Mouse (Mus musculus): ENCODE data around the gene Nle1.

The Nle1 gene

DNA sequence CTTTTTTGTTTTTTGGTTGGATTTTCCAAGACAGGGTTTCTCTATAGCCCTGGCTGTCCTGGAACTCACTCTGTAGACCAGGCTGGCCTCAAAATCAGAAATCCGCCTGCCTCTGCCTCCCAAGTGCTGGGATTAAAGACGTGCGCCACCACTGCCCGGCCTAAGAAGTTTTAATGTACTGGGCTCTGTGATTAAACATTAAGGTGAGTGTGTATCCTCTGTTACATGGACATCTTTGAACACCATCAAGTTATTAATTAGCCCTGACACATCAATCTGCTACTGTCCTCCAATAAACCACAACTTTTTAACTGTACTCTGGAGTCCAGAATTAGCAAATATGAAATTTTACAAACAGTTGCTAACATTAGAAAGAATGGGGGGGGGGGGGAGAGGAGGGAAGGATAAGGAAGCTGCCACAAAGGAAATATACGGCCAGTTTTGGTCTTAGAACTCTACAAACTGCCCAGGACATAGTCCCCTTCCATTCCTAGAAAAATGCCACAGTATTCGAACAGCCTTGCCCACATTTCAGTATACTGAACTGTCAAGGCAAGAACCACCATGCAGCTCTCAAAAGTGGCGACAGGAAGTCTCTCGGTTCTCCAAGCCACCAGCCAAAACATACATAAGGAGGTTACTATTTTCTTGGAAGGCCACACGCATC, 38.6 kb downstream of the Nle1 start:
- DNase-seq (ENCODE audit: low read depth, low spot score) = no peak

GRCm38 (mm10) chr11:82867956-82868355, 40.3 kb downstream of the Nle1 start:
- no peak for DNase-seq (ENCODE audit: low read depth, low spot score)

- DNase-seq (ENCODE audit: low read depth, low spot score) = no peak
Observed at GRCm38 (mm10) chr11:82866850-82867564, 41.2 kb downstream of the Nle1 start.

- no peak for DNase-seq (ENCODE audit: low read depth, low spot score)
Observed at GRCm38 (mm10) chr11:82865957-82866356, 42.3 kb downstream of the Nle1 start.

GRCm38 (mm10) chr11:82863488-82863931, 44.7 kb downstream of the Nle1 start:
- DNase-seq (ENCODE audit: low read depth, low spot score) = no peak

DNA sequence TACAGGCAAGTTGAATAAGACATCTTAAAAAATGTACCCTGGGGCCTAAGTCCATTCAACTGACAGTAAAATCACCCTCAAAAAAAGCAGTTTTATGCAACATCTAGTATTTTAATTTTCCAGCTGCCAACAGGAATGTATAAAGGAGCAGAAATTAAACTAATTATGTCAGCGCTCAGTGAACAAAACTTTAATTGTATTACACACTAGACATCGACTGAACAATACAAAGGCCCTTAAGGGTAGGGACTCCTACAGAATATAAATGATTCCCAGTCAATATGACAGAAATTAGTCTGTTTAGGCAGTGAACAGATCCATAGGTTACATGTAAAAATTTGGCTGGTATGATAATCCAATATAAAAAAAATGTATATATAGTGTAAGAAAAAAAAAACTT, 45.2 kb downstream of the Nle1 start:
- DNase-seq (ENCODE audit: low read depth, low spot score) = no peak

DNA sequence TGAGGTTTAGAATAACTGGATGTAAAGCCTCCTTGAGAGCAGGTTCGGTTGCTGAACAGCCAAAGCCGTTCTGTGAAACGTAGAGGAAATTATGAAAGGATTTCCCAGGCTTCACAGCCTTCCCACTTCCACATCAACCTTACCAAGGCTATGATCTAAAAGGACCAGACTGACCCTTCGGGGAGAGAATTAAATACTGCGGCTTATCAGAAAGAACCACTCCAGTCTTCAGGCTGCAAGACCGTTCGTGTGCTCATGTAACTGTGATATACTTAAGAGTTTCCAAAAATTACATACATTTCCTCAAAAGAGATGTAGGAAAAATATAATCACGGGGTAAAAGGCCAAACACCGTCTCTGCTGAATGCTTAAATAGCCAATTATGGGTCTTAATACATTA, 45.6 kb downstream of the Nle1 start:
- no peak for DNase-seq (ENCODE audit: low read depth, low spot score)

DNA sequence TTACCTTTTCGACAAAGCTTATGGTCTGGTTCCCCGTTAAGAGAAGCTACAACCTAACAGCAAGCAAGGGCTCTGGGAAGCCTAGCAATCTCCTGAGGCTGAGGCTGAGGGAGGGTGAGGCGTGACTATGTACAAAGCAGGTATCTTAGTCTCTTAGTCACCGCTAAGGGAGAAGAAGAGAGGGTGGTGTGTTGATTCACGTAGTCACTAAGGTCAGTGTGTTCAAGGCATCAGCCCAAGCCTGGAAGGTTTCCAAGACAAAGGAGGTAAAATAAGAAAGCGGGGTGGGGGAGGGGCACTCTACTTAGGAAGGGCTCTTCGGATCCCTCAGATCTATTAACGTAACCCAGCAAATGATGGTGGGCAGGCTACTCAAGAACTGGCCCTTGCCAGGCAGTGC, 46.7 kb downstream of the Nle1 start:
- DNase-seq (ENCODE audit: low read depth, low spot score) = no peak

DNA sequence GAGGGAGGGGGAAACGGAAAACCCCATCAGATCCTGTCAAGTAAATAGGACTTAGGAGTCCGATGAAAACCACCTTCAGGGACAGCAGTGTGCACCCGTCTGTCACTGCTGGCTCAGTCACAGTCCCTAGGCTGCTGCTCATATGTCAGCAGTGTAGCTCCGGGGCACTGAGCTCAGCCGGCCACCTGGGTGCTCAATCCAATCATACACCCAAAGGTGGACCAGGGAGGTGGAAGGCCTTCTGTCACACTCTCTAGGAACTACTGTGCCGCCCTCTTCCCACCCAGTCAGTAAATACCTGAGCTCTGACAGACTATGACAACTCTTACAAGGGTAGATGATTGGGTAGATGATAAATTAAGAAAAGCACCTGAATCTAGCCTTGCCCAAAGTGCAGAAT, 47.5 kb downstream of the Nle1 start:
- DNase-seq (ENCODE audit: low read depth, low spot score) = no peak

DNA sequence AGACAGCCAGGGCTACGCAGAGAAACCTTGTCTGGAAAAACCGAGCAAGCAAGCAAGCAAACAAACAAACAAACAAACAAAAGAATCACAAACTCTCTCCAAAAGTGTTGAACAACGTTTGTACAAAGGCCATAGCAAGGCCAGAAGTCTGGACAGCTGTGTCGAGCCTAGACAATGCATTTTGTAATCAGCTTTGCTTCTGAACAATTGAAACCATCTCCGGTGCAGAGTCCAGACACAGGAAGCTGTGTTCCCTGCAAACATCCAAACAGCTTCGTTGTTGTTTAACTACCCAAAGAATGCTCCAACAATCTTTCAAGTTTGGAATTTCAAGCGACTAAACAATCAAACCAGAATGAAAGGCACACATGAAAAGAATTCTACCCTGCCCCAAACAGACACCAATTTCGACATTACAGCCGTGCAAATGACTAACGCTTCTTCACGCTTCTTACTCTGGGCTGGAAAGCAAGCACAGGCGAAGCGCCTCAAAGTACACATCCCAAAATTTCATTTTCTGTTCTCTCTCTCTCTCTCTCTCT, 50.8 kb downstream of the Nle1 start:
- no peak for DNase-seq (ENCODE audit: low read depth, low spot score)

GRCm38 (mm10) chr11:82856032-82856431, 52.2 kb downstream of the Nle1 start:
- no peak for DNase-seq (ENCODE audit: low read depth, low spot score)

DNA sequence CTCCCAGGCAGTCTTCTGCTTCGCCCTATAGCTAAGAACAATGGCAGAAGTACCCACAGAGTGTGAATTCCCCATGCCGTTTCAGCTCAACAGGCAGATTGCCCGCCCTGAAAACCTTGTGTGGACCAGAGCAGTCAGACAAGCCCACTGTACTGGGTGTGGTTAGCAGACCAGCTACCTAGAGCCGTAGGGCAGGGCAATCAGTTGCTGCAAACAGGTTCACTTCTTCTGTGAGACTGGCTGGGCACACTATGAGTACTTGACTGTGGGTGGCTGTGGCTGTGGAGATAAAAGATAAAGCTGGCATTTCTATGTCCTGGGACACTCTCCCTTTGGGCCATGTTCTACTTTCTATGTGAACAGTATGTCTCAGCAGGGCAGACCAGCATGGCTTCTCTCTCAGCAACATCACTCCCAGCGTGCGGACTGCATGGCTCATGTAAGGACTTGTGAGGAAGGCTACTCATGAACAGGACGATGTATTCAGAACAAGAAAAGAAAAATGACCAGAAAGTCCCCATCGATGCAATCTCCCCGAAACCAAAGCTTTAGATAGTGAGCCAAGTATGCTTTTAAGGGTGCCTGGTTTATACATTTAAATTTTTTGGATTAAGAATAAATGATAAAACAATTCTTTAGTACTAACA, 52.8 kb downstream of the Nle1 start:
- no peak for DNase-seq (ENCODE audit: low read depth, low spot score)

DNA sequence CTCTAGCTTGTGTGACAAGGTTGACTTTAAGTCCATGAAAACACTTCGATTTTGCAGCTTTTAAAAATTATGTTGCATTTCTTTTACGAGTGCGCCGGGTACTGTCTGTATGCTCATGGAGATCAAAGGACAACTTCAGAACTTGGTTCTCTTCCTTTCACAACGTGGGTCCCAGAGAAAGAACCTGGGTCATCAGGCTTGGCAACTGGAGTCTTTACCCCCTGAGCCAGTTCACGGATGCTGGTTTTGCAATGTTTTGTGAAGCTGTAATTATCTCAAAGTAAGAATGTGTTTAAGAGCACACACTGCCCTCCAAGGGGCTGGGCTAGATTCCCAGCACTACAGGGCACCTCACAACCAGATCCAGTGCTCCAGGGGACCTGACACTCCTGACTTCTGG, 54.1 kb downstream of the Nle1 start:
- DNase-seq (ENCODE audit: low read depth, low spot score) = no peak

GRCm38 (mm10) chr11:82852958-82853357, 55.3 kb downstream of the Nle1 start:
- DNase-seq (ENCODE audit: low read depth, low spot score) = no peak

DNA sequence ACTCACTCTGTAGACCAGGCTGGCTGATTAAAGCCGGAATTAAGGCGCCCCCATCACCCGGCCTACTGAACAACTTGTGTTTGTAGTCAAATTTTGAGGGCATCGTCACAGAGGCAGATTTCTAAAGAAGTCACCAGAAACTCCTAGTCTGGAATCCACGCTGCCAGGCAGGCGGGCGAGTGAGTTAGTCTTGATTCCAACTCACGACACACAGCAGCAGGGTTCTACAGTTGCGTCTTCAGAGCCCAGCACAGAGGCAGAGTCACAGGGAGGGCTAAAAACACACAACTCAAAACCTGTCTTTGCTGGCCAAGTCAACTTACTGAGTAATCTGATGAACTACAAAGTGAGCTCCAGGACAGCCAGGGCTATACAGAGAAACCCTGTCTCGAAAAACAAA, 55.7 kb downstream of the Nle1 start:
- no peak for DNase-seq (ENCODE audit: low read depth, low spot score)

GRCm38 (mm10) chr11:82852115-82852514, 56.1 kb downstream of the Nle1 start:
- DNase-seq (ENCODE audit: low read depth, low spot score) = no peak
